Mouse (Mus musculus): Measurements from ENCODE around the gene 2310009B15Rik. TPM values are rescaled to one million over a fixed set of nuclear protein-coding genes. Genes with fewer than 3 reads are reported as not detected.
A peak's percentile ranks its signal among the peaks of the same experiment; 100 is the strongest.

The 2310009B15Rik gene
- total RNA-seq, 2 experiments from 2014 or later, result 21.9 to 23.9 TPM

DNA sequence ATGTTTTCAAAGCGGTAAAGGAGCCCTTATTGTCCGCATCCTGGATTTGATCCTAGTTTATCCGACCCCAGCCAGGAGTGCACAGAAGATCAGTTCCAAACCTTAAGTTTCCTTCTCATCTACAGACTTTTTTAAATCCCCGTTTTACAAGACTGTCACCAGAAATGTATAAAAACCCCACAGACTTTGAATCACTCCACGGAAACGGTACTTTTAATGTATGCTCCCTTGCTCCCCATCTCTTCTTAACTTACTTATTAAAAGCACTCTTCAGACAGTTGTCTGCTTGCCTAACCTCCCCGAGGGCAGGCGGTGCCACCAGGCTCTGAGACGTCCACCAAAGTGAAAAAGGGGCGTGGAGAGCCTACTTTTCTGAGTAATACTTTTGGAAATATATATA lies 13.9 kb downstream of the 2310009B15Rik start:
- no peak for DNase-seq (ENCODE audit: low spot score in 2 of 2)

DNA sequence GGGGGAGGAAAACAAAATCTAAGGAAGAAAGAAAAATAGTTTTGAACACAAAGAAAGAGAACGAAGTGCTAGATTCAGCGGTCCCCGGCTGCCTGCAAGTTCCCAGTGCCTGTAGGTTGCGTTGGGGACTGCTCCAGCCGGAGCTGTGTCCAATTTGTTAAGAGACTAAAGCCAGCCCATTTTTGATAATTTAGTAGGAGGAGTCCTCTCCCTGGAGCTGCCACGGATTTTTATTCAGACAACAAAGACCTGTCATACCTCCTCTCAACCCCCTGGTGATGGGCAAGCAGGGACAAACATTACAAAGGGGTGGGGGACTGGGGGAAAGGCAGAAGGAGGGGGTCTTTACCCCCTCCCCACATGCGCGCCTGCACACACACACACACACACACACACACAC lies 14.3 kb downstream of the 2310009B15Rik start:
- no peak for DNase-seq (ENCODE audit: low spot score in 2 of 2)

DNA sequence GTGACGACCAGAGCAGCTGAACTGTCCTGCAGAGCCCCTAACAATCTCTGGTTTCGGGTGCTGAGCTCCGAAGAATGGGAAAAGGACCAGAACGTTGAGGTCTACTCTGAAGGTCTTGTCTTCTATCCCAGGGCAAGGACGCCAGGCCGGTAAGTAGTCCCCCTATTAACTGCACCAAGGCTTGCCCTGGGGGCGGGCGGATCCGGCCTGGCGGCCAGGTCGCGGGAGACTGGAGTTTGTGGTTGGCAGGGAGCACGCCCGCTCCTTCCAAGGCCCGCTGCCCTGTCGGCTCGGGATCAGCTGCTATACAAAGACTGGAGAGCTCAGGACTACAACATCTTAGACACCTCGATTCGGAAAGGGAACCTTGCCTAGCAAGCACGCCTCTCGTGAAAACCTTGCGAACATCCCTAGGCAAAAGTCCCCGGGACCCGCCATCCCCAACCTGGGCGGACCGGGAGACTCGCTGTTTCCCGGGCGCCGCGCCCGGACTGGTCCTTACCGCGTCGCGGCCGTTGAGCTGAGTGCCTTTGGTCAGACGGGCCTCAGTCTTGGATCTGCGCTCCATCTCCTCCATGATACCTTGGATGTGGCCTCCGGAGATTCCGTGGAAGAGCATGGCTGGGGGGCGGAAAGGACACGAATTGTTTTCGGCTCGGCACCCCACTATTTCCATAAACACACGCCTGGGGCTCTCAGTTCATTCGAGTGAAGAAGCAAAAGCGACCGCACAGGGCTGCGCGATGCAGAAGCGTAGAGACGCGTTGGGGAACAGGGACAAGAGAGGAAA lies 15.2 kb downstream of the 2310009B15Rik start:
- DNase-seq (ENCODE audit: low spot score in 2 of 2), result no peak

DNA sequence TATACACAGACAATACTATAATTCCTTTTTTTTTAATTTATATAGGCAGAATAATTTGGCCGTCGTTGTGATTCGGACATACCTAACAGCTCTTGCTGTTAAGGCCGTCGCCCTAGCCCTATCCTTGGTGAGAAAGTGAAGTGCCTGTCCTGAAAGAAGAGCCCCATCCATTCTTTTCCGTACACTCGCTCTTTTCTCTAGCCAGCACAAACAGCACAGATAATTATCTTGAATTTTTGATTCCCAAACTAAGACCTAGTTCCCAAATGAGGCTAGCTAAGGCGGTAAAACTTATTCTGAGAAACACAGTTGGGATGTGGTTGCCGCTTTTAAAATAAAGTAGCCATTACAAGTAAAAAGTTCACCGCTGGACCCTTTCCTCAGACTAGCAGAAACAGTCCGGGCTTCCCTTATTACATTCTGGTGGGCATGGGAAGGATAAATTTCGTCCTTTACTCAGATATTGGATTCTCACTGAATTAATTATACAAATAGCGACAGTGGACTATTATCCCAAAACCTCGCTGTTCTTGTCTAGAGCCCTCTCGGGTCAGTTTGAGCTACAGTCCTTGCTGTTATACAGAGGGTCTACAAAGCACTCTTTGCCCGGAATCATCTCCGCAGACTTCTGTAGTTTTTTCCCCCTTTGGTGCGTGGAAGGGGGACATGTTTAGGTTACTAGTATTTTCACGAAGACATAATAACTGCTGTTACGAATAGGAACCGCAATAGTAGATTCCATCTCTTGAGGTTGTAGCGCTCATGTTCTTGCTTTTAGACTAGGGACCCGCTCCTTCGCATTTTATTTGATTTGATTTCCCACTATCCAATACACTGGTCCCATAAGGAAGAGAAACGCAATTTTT lies 16.0 kb downstream of the 2310009B15Rik start:
- DNase-seq (ENCODE audit: low spot score in 2 of 2), result no peak

DNA sequence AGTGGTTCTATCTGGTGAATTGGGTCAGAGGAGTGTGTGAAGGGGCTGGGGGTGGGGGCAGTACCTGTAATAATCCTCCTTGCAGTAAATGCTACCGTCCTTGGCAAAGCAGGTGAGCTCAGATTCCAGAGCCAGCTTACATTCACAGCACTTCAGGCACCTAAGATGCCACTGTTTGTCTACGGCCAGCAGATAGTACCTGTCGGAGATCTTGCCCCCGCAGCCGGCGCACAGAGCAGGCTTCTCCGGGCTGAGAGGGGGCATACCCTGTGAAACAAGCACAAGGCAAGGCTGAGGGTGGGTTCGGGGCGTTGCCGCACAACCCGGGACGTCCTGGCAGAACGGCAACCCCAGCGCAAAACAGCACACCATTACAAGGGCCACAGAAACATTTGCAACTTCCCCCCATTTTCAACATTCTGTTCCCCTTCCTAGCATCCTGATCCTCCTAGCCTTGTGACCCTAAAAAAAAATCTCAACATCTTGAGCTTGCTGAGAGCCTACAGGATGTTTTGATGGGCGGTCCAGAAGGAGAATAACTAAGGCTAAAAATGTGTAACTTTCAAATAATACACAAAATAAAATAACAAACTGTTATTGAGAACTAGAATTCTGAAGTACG lies 16.7 kb downstream of the 2310009B15Rik start:
- no peak for DNase-seq (ENCODE audit: low spot score in 2 of 2)

DNA sequence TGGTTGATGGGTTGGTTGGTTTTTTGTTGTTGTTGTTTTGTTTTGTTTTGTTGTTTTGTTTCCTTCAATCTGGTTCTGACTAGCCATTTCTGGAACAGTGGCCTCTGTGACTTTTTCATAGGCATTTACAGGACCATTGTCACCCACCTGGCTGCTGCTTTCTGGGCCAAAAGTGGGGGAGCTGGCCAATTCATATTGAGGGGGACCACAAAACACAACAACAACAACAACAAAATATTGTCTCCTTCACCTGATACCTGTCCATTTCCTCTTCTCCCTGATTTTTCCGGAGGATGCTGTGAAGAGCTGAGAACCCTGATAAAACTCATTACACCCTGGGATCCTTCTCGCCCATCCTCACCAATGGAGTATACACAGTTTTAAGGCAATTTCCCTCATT lies 17.4 kb downstream of the 2310009B15Rik start:
- DNase-seq (ENCODE audit: low spot score in 2 of 2), result no peak

DNA sequence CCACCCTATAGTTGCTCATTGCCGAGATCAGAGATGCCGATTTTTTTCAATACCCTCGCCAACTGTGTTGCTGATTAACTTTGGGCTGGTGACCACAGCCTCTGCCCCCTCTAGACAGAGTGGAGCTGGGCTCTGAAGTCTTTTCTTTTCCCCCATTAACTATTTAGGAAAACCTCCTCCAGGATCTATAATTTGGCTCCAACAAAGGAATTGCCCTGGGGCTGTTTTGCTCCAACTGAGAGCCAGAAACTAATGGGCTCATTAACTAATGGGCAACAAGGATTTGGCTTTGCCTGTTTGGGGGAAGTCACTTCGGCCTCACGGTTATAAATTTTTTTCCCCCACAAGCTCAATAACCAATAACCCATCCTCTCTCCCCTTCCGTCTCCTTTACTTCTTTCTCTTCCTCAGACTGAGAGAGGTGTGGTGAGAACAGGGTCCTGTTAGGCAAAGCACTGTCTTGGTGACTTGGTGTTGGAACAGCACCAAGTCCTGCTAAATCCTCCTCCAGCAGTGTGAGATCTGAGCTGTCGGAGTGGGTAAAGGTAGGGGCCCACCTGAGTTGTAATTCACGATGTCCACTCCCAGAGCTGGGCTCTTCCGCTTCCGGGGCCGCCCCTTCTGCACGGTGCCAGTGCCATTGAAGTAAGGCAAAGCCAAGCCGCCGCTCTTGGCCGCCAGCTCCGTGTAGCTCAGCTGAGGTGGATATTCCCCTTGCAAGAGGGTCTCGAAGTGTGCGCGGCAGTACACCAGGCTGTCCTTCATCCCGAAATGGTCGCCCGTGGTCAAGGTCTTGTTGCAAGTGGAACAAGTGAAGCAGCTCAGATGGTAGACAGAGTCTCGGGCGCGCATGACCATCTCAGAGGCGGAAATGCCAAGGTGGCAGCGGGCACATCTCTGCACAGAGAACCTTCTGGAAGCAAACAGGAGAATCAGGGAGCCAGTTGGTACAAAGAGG lies 18.6 kb downstream of the 2310009B15Rik start:
- no peak for DNase-seq (ENCODE audit: low spot score in 2 of 2)

DNA sequence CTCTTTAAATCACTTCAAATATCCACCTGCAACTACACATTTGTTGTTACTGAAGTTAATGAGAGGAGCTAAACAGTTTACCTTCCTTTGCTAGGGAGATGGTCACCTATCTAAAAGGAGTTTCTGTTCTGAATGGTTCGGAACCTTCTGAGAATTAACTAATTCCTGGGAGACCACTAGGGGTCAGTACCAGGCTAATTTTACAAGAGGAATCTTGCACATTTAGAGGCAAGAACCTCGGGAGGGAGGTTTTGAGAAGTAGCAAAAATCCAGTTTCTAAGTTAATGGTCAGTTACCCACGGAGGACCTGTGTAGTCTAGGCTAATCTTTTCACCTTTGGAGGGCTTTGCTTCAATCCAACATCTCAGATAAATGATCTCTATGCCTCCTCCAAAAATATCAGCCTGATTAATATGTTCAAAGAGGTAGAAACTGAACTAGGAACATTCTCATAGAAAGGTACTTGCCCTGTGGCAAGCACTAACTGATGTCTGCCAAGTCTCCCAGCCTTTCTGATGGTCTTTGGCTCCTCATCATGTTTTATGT lies 21.2 kb downstream of the 2310009B15Rik start:
- no peak for DNase-seq (ENCODE audit: low spot score in 2 of 2)

DNA sequence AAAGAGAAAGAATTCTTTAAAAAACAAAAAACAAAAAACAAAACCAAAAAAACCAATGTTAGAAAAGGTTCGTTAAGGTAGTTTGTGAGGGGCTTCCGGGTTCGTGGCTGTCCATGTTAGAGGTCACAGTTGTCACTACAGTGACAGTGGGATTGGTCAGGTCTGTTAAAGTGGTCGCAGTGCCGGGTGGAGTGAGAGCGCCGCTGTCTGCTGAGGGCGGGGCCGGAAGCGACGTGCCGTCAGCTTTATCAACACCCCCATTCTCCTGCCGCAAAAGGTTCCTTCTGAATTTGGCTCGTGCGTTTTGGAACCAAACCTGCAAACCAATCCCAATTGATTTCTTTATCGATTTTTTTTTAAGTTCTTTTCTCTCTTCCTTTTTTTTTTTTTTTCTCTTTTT lies 25.3 kb downstream of the 2310009B15Rik start:
- DNase-seq (ENCODE audit: low spot score in 2 of 2), result peak in 1 of 2 experiments; percentile 20

DNA sequence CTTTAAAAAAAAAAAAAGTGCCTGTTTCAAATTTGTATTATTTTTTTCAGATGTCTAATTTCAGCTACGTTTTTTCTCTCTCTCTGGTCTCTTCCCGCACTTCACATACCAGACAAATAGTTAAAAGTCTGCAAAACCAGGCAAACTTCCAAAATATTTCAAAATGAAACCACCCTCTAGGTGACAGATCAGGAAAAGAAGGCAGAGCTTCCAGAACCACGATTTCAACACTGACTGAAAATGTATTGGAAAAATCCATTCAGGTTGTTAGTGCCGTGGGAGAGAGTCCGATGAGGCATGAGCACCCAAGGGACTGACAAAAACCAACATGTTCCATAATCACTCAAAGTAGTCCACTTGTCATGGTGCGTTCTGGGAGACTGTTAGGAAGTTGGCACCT lies 29.8 kb downstream of the 2310009B15Rik start:
- peak in 1 of 2 experiments; percentile 11 for DNase-seq (ENCODE audit: low spot score in 2 of 2)

DNA sequence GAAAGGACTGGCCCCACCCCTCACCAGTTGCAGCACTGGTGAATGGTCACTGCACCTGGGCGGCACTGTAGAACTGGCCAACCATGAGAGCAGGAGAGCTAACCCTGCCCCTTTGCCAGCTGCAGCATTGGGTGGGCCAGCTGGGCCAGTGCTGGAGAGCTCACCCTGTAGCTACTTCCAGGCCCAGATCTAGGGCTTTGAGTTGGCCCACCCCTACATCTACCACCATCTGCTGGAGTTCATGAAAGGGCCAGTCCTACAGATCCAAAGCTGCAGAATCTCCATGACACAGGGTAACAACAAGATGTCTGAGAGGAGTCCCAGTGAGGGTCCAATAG lies 33.7 kb downstream of the 2310009B15Rik start:
- no peak for DNase-seq (ENCODE audit: low spot score in 2 of 2)

DNA sequence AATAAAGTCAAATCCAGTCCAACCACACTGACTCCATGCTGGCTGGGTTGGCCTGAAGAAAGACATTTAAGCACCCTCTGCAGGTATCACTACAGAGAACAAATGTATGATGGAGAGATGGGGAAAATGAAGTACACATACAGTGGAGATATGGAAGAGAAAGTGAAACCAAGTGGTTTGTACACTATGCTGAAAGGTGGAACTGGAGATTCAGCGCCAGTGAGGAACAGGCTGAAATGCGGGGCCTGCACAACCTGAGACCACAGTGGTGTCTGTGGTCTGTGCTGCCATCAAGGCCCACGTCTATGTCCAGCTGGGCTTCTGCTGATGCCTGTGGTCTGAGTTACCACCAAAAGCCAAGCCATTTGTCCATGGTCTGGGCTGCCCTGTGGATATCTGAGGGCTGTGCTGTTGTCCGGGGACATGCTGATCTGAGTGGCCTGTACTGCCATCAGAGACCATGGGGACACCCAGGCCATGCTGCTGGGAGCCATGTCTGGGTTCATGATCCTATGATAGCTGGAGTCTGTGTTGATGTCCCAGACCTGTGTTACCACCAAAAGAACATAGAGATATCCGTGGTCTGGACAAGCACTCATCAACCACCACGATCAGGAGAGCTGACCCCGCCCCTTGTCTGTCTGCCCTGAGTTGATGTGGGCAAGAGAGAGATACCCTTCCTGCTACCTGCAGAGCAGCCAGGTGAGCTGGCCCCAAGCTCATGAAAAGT lies 34.2 kb downstream of the 2310009B15Rik start:
- no peak for DNase-seq (ENCODE audit: low spot score in 2 of 2)

Other genes starting within 250 kb of the 2310009B15Rik start
- gene Nek7, start 236.7 kb downstream of the 2310009B15Rik start, total RNA-seq (2021), result 10 to 100 TPM; 35.9 to 39.7 TPM
- 10 to 100 TPM; 15.0 to 15.5 TPM for gene Lhx9, start 8.3 kb downstream of the 2310009B15Rik start, total RNA-seq (2021)
- gene Dennd1b, start 106.6 kb upstream of the 2310009B15Rik start, total RNA-seq (2021), result 10 to 100 TPM; 53.1 to 59.4 TPM

Measured in layer of hippocampus, adult 18-20 months (tissue).